Mouse (Mus musculus) right cerebral cortex, postnatal 14 days (tissue): Measurements from ENCODE around the gene Psmg4.
A peak's percentile ranks its signal among the peaks of the same experiment; 100 is the strongest.

Experiments used
- DNase-seq: peaks from one replicate; pipeline ENCODE4 v3.0.0; 2022

Psmg4 gene

DNA sequence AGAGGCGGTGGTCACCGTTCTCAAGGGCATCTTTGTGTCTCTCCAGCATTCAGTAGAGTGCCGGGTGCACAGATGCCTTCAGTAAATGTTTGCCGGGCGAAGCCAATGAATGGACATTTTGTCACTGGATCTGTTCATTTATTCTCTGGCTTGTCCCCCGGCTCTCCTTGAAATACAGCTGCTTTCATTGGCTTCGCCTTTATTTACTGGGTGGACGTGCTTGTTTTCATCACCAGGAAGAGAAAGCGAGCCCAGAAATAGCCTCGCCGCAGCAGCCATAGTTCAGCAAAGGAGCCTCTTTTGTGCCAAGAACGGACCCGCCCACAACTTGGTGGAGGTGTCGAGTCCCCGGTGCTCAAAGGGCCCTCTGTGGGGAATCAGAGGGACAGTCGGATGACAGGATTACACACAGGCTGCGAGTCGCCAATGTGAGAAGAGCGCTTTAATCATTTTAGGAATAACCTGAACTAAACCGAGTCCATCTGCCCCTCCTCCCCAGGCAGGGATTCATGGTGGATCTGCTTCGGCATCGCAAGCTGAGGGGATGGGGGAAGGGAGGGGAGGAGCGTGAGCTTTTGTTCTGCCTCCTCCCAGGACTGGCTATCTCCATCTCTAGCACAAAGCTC is 13.9 kb upstream of the Psmg4 start:
- peak; percentile 59 for DNase-seq

DNA sequence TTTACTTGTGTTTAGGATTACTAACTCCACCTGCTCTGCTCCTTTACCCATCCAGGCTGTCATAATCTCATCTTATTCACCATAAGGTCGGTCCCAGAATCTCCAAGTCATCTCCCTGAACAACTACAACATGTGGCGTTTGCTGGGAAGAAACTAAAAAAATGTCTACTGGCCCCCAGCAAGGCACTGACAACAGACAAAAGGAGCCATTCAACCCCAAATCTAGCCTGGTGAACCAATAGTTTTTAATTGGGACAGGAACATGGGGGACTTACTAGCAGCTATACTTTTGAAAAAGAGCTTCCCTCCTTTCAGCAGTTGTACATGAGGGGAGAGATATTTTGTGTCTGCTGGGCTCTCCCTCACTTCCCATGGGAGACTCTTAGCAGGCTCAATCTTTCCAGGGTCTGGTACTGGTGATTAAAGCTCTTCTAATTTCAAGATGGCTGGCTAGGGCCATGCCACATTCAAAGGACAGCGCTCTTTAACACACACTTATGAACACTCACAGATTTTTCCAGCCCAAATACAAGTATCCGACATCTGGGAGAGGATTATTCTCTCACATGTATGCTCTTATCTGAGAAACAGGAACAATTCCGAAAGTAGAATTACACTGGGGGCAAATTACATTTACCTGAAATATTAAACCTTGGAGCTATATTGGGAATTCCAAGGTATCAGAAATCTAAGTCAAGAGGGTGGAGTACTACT is 13.1 kb upstream of the Psmg4 start:
- DNase-seq: no peak

DNA sequence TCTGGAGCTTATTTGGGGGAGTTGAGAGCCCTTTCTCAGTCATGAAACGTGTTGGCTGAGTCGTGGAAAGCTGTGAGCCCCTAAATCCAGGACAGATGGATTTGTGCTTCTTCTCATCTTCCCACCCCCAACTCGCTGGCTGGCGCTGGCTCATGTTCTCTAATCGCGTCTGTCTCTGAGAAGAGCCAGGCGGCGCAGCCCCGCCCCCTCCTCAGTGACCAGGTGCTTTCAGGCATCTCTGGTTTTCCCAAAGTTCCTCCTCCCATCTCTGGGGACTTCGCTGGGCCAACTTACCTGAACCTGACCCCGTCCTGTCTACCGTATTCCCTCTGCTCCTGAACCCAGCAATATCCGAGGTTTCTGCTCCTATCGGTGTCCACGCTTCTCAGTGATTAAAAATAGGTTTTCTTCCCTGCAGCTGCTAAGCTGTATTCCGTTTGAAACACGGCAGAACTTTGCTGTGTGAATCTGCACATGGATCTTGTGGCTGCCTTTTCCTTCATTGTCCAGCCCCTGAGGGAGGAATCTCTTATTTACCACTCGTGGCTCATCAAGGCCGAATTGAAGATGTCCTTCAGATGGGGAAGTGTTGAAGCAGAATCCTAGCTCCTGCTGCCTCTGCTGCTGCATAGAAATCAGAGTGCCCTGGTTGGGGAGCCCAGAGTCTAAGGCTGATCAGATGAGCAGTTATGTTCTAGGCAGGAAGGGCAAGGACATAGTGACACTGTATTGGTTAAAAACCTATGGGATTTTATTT is 12.3 kb upstream of the Psmg4 start:
- peak; percentile 71 for DNase-seq

DNA sequence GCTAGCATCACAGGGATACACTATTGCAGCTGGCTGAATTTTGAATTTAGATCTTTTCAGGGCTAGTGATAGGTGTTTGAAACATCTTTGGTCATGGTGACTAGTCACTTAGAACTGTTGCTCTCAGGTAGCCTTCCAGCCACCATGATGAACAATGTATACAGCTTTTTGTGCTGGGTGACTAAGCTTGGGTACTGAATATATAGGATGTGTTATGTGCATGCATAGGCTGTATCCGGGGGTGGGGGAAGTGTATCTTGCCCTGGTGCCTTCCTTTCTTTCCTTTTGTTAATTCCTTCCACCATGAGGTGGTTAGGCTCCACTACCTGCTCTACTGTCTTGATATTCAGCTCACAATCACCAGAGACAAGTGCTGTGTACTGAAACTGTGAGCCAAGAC is 11.3 kb upstream of the Psmg4 start:
- no peak for DNase-seq

DNA sequence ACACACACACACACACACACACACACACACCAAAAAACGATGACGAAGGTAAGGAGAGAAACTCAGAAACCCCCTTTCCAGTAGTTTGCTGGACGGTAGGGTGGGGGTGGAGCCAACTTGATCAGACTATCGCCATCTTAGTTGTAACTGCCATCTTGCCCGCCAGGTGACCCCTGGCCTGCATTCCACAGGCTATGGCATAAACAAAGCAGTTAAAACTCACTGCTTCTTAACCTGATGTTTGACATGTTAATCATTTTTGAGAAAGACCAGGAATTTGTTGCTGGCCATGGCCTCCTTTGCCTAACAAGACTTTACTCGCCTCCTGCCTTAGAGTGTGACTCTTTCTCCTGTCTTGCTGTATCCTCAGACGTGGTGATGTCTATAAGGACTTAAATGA is 10.1 kb upstream of the Psmg4 start:
- no peak for DNase-seq

DNA sequence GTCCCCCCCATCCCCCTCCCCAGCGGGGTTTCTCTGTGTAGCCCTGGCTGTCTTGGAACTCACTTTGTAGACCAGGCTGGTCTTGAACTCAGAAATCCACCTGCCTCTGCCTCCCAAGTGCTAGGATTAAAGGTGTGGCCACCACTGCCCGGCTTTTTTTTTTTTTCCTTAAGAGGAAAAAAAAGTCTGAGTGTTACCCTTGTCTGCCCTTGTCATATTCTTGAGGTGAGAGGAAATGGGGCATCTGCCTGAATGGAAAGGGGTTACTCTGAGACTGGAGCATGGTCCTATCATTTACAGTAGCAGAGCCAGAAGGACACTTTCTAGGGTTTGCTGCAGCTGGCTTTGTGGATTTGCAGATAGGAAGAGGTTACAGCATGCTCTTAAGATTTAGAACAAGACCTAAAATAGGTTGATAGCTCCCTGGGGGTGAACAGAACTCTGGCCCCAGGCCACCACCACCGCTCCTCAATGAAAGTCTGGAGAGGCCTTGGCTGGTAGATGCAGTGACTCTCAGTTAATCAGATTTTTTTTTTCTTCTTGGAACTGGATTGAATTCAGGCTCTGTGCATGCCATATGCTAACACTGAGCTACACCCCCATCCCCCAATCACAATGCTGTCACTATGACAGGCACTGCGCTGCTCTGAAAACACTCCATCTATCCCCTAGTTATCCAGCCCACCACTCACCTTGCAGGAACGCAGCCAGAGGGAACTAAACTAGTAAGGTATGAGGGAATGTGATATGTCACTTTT is 9.3 kb upstream of the Psmg4 start:
- no peak for DNase-seq

DNA sequence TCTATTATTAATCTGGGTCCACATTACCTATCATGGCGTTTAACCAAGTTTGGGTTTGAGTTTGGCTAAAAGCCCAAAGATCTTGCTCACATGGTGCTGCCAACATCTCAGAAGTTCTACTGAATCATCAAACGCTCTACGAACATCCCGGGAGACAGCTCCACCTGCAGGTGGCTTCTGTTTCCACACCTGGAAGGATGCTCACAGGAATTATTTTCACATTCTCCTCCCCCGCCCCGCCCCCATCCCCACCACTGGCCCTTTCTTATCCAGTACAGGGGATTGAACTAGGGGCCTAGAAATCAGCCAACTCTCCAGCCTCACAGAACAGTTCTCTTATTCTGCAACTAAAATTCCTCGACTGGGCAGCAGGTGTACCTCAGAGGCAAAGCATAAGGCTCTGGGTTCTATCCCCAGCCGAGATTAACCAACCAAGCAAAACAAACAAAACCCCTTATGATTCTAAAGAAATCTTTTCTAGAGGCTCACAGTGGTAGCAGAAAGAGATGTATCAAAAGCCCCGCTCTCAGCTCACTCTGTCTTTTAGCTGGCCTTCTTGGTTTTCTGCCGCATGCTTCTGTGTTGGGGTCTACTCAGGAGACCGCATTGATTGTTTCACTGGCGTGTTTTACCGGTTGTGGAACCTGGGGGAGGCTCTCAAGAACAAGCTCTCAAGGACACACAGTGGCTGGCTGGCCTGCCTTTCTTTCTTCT is 8.4 kb upstream of the Psmg4 start:
- DNase-seq: peak; percentile 77

DNA sequence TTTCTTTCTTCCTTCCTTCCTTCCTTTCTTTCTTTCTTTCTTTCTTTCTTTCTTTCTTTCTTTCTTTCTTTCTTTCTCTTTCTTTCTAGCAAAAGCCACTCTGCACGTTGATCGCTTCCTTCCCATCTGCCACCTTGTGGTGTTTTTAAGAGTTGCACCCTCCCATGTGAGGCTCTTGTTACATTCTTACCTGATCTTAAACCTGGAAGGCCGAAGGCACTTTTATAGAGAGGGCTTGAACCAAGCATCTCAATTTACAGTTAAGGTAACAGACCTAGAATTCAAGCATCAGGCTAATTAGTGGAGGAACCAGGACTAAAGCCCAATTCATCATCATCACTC is 7.9 kb upstream of the Psmg4 start:
- peak; percentile 76 for DNase-seq

DNA sequence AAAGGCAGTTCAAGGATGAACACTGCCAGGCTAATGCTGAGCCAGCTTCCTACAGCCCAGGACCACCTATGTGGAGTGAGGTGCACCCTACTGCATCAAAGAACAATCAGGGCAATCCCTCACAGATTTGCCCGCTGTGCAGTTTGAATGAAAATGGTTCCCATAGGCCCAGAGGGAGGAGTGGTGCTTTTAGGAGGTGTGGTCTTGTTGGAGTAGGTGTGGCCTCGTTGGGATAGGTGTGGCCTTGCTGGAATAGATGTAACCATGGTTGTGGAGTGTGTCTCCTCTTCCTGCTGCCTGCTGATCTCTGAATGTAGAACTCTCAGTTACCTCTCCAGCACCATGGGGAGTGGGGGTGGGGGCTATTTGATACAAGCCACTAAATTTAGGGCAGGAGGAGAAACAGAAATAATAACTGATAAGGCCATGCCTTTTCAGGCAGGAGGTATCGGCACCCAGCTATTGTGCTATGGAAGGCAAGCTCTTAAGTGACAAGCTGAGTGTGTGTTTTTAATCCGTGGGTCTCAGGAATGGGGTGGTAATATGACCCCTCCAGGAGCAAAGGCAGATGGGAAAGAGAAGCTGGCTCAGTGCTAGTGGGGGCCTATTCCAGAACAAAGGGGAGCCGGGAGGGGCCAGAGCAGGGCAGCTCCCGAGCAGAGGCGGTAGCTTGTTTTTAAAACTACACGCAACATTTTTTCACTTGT is 6.5 kb upstream of the Psmg4 start:
- DNase-seq: no peak

DNA sequence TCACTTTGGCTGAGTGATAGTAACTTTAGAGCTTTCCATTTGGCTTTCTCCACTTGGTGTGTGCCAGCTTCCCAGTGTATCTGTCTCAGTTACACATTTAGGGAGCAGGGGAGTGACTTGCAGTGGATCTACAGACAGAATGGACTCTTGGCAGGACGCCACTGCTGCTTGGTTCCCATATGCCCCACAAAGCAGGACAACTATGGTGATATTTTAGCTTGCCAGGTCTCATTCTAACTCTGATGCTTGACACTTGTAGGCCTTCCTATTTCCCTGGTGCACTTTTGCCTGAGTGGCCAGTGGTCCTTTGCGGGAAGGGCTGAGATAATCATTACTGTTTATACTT is 6.0 kb upstream of the Psmg4 start:
- peak; percentile 57 for DNase-seq

DNA sequence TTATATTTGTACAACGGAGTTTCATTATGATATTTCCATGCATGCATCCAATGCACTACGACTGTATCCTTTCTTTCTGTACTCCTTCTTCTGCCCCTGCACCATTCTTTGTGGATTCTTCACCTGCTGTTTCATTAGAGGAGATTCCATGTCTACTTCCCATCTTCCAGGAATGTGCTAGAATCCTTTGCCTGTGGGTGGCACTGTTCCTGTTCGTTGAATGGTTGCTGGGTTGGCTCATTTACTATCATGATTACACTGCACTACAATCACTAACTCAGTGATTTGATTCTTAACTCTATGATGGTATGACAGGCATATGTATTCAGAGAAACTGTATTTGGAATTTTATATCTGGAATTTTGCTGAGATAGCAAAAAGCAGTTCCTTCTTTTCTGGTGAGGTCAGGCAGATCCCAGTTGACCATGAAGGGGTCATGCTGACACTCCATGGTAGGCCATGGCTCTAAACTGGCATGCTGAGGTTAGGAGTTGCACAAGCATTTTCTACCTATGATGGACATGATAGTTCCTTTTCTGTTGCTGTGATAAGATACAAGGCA is 5.1 kb upstream of the Psmg4 start:
- no peak for DNase-seq

DNA sequence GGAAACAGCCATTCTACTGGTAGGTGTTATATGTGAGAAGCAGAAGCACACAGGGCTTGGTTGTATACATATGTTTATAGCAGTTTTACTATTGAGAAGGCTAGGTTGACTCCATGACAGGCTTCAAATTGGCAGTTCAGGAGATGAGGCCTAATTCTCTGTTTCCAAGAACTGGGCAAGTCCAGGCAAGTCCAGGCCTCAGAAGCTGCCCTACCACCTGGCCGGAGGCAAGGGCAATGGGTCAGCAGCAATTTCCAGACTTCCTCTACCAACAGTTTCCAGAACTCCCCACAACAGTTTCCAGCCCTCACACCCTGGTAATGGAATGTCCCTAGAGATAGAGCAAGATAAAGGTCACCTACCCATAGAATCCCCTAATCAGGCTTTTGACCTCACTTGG is 2.8 kb upstream of the Psmg4 start:
- no peak for DNase-seq

DNA sequence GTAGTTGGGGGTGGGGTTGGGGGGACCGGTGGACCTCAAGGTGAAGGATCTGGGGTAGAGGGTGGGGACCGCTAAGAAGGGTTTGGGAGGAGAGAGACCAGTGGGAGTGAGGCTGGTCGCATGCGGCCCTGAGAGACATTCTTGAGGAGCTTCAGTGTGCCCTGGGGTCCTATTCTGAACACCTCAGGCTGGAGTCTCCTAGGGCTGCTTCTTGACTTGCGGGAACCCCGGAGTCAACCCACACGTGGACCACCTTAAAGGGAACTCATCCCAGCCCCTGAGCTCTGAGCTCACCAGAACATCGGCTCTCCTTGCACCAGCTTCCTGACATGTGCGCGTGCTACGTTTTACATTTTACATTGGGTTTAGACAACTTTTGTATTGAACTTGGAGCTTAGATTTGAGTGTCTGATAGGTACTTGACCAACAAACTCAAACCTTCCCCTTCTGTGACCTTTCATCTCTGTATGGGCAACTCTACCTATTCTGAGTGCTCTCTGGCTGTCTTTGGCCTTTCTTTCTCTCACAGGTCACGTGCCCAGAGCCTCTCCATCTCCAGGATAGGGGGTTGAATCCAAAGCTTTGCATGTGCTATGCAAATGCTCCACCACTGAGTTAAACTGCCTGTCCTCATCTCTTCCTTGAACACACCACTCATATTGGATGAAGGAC is 676 bp downstream of the Psmg4 start:
- no peak for DNase-seq

DNA sequence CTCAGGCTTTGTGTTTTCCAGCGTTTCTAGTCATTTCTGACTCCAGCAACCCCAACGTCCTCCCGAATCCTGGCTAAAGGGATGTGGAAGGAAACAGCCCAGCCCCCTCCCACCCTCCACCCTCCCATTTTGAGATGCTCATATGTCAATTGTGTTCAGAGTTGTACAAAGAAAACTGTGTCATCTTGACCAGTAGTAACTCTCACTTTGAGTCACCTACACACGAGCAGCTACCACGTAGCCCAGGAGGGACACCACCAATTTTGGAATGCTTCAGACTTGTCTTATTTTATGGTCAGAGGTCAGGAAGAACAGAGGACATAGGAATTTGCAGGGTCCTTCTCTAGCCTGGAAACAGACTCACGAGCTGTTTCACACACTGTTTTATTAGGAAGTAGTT is 11.3 kb downstream of the Psmg4 start:
- no peak for DNase-seq

DNA sequence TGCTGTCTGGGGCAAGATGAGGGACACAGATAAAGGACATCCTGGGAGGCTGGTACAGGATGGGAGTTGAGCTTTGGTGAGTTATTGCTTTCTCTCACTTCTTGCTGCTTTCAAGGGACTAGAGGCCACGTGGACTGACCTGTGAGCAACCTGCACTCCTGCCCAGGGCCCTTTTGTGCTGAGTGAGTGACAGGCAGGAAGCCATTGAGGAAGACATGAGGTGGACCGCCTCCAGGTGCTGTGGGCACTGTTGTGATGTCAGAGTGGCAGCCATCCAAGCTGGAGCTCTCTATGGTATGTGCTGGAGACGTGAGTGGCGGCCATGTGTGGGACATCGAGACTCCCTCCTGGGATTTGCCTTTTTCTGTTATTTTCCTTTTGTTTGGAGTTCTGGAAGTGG is 18.9 kb downstream of the Psmg4 start:
- DNase-seq: no peak

DNA sequence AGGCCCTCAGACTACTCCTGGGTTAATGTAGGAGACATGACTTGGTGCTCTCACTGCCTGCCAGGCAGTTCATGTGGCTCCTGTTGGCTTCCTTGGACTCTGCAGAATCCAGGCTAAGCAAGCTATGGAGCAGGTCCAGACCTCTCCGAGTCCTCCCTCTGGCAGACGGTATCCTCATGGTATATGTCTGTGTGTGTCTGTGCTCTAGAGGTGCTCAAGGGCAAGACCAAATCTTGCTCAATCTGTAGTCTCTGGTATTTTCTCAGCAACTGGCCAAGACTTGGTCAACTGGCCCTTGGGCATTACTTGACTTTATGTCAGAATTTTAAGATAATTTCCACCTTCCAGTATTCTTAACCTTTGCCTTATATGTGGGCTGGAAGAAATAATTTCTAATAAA is 22.6 kb downstream of the Psmg4 start:
- DNase-seq: no peak

DNA sequence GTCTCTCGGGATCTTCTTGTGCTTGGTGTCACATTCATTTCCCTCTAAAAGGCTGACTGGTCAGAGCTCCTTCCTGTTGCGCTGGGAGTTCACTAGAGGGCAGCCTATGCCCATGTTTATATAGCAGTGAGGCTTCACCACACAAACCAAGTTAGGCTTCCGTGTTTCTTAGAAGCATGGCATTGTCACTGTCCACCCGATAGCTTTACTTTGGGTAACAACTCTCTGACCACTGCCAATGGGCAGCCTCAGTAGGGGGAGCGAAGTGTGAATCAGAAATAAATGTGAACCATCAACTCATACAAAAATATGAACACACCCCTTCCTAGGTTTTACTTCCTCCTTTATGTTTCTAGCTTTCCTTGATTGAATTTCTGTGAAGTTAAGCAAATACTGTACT is 24.8 kb downstream of the Psmg4 start:
- peak; percentile 62 for DNase-seq

DNA sequence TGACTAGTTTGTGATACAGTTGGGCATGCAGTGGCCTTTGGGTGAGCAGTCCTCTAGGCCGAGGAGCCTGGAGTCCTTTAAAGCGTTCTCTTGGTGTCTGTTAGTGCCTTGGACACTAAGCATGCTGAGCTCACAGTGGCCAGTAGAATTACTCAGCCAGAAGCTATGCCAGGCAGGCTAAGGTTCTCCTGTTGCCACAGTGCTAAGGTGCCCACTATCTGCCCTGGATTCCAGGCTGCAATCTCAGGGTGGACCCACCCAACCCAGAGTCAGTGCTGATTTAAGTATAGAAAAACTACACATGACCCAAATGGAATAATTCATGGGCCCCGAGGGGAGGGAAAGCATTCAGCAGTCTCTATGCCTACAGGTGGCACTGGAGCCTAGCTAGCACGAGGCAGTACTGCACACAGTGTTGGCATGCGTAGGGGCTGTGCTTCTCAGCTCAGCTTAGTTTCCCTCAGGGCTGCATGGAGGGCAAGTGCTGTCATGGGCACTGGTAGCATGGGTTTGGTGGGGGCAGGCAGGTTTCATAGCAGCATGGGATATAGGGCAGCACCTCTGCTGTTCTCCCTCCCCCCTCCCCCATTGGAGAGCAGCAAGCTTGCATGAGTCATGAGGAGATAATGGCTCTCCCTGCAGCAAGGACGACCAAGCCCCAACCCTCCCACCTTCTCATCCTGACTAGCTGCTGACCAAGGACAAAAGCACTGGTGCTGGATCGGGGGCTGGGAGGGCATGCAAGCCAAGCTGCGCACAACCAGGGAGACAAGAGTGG is 29.8 kb downstream of the Psmg4 start:
- peak; percentile 38 for DNase-seq

DNA sequence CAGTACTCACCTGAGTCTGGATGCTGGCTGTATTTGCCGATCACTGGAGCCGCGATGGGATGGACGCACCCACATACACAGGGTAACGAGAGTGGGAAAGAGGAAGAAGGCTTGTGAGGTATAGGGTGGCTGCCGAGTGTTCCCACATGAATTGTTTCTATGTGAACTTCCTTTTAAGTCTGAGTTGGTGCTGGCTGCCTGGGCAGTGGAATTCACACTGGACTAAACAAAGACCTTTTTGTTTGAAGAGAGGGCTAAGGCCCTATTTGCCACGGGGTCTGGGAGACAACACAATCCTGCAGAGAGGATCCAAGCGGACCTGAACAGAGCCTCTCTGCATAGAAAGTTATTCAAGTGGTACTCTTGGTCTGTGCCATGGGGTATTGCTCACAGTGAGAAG is 30.6 kb downstream of the Psmg4 start:
- no peak for DNase-seq

DNA sequence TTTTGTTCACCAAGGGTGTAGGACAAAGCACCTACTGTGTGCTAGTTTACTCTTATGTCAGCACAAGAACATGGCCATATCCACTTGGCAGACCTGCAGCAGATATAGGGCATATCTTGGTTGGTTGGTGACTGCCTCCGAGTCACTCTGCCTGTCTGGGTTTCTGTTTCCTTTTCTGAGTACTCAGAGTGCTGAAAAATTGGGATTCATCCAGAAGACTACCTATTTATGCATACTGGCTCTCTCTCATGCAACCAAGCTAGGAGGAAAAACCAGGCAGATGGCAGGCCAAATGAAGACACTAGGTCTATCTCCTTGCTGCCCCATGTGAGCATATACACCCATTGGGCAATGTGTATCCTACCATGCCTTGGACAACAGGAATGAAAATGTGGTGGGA is 32.9 kb downstream of the Psmg4 start:
- no peak for DNase-seq

DNA sequence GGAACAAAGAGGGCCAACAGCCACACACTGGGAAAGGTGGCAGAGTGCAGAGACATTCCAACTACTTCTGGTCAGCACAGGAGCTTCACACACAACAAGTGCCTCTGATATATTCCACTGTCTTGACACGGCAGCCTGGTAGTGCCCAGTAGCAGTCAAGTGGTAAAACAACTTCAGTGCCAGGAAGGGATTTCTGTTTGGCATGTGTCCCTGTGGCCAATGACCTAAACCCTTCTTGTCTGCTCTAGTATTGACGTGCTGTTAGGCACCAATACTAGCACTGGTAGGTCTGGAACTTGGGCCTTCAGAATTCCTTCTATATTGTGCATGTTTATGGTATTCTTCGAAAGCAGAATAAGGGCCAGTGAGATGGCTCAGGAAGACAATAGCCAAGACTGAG is 42.5 kb downstream of the Psmg4 start:
- DNase-seq: no peak
